Mouse (Mus musculus): ENCODE data around the gene Ralgps2. TPM values are rescaled to one million over a fixed set of nuclear protein-coding genes. Genes with fewer than 3 reads are reported as not detected.

Ralgps2 gene
- polyA plus RNA-seq, 1 experiment from 2014 or later: 41.3 TPM

- ATAC-seq (ENCODE audit: low FRiP score, low TSS enrichment) (no peak), DNase-seq (ENCODE audit: low spot score) (no peak)
- no peak overlapping the region for H3K9ac ChIP-seq (ENCODE audit: low read length)
- H3K4me2 ChIP-seq (replicated peaks; ENCODE audit: low read depth): no peak overlapping the region
- H3K36me3 ChIP-seq (ENCODE audit: control insufficient read depth, insufficient read depth, low read length): no peaks in the 10 kb centered on the region
- H3K9me3 ChIP-seq (ENCODE audit: control insufficient read depth, low read length): no peaks in the 10 kb centered on the region
- no peak overlapping the region for H3K4me3 ChIP-seq (ENCODE audit: low read depth, low read length)
- no peak overlapping the region for H3K27ac ChIP-seq (replicated peaks)
- WGBS: 58% methylated on average over 5 of the region's 5 CpGs
- H3K27me3 ChIP-seq (ENCODE audit: control insufficient read depth, insufficient read depth, low read length): no peaks in the 10 kb centered on the region
- H3K4me1 ChIP-seq (replicated peaks; ENCODE audit: control insufficient read depth, insufficient read depth): no peaks in the 10 kb centered on the region
- TF ChIP-seq CTCF (IDR thresholded peaks at IDR 0.05; ENCODE audit: low read depth): no peak
- no peak for TF ChIP-seq EP300 (optimal IDR thresholded peaks at IDR 0.05)
Observed at GRCm38 (mm10) chr1:156914942-156915341, 24.5 kb downstream of the Ralgps2 start.

- Histone ChIP-seq H3K4me3 (ENCODE audit: low read depth, low read length) (no peak overlapping the region), H3K9ac (ENCODE audit: low read length) (no peak overlapping the region), H3K27ac (replicated peaks) (no peak overlapping the region), H3K4me1 (replicated peaks; ENCODE audit: control insufficient read depth, insufficient read depth) (no peaks in the 10 kb centered on the region), H3K36me3 (ENCODE audit: control insufficient read depth, insufficient read depth, low read length) (no peaks in the 10 kb centered on the region), H3K27me3 (ENCODE audit: control insufficient read depth, insufficient read depth, low read length) (no peaks in the 10 kb centered on the region), H3K9me3 (ENCODE audit: control insufficient read depth, low read length) (no peaks in the 10 kb centered on the region), H3K4me2 (replicated peaks; ENCODE audit: low read depth) (no peak overlapping the region)
- DNase-seq (ENCODE audit: low spot score) (no peak), ATAC-seq (ENCODE audit: low FRiP score, low TSS enrichment) (no peak)
- no peak for TF ChIP-seq CTCF (IDR thresholded peaks at IDR 0.05; ENCODE audit: low read depth)
- TF ChIP-seq EP300 (optimal IDR thresholded peaks at IDR 0.05): no peak
- 81% methylated on average over 6 of the region's 6 CpGs for WGBS
Observed at GRCm38 (mm10) chr1:156913190-156913589, 26.2 kb downstream of the Ralgps2 start.

- 69% methylated on average over 2 of the region's 2 CpGs for WGBS
Observed at GRCm38 (mm10) chr1:156910948-156911347, 28.5 kb downstream of the Ralgps2 start.

GRCm38 (mm10) chr1:156909866-156910265 is 29.6 kb downstream of the Ralgps2 start:
- no peak for TF ChIP-seq EP300 (optimal IDR thresholded peaks at IDR 0.05)
- TF ChIP-seq CTCF (IDR thresholded peaks at IDR 0.05; ENCODE audit: low read depth): peak; percentile 57
- no peaks in the 10 kb centered on the region for H3K9me3 ChIP-seq (ENCODE audit: control insufficient read depth, low read length)
- no peak overlapping the region for H3K4me3 ChIP-seq (ENCODE audit: low read depth, low read length)
- no peak for DNase-seq (ENCODE audit: low spot score)
- ATAC-seq (ENCODE audit: low FRiP score, low TSS enrichment): no peak
- H3K27ac ChIP-seq (replicated peaks): no peak overlapping the region
- H3K9ac ChIP-seq (ENCODE audit: low read length): no peak overlapping the region
- H3K36me3 ChIP-seq (ENCODE audit: control insufficient read depth, insufficient read depth, low read length): no peaks in the 10 kb centered on the region
- no peak overlapping the region for H3K4me2 ChIP-seq (replicated peaks; ENCODE audit: low read depth)
- no peaks in the 10 kb centered on the region for H3K4me1 ChIP-seq (replicated peaks; ENCODE audit: control insufficient read depth, insufficient read depth)
- no peaks in the 10 kb centered on the region for H3K27me3 ChIP-seq (ENCODE audit: control insufficient read depth, insufficient read depth, low read length)

More at GRCm38 (mm10) chr1:156910948-156911347, 28.5 kb downstream of the Ralgps2 start:
- no peak overlapping the region for H3K4me2 ChIP-seq (replicated peaks; ENCODE audit: low read depth)
- no peak overlapping the region for H3K9ac ChIP-seq (ENCODE audit: low read length)
- no peak for DNase-seq (ENCODE audit: low spot score)
- no peaks in the 10 kb centered on the region for H3K27me3 ChIP-seq (ENCODE audit: control insufficient read depth, insufficient read depth, low read length)
- no peaks in the 10 kb centered on the region for H3K9me3 ChIP-seq (ENCODE audit: control insufficient read depth, low read length)
- ATAC-seq (ENCODE audit: low FRiP score, low TSS enrichment): no peak
- no peaks in the 10 kb centered on the region for H3K4me1 ChIP-seq (replicated peaks; ENCODE audit: control insufficient read depth, insufficient read depth)
- TF ChIP-seq EP300 (optimal IDR thresholded peaks at IDR 0.05): no peak
- no peak for TF ChIP-seq CTCF (IDR thresholded peaks at IDR 0.05; ENCODE audit: low read depth)
- H3K36me3 ChIP-seq (ENCODE audit: control insufficient read depth, insufficient read depth, low read length): no peaks in the 10 kb centered on the region
- H3K27ac ChIP-seq (replicated peaks): no peak overlapping the region
- H3K4me3 ChIP-seq (ENCODE audit: low read depth, low read length): no peak overlapping the region

GRCm38 (mm10) chr1:156909265-156909664 is 30.2 kb downstream of the Ralgps2 start:
- no peak for DNase-seq (ENCODE audit: low spot score)
- Histone ChIP-seq H3K4me3 (ENCODE audit: low read depth, low read length) (no peak overlapping the region), H3K27ac (replicated peaks) (no peak overlapping the region), H3K27me3 (ENCODE audit: control insufficient read depth, insufficient read depth, low read length) (no peaks in the 10 kb centered on the region), H3K36me3 (ENCODE audit: control insufficient read depth, insufficient read depth, low read length) (no peaks in the 10 kb centered on the region), H3K4me1 (replicated peaks; ENCODE audit: control insufficient read depth, insufficient read depth) (no peaks in the 10 kb centered on the region), H3K4me2 (replicated peaks; ENCODE audit: low read depth) (no peak overlapping the region), H3K9ac (ENCODE audit: low read length) (no peak overlapping the region), H3K9me3 (ENCODE audit: control insufficient read depth, low read length) (no peaks in the 10 kb centered on the region)
- no peak for ATAC-seq (ENCODE audit: low FRiP score, low TSS enrichment)
- WGBS: 83% methylated on average over 4 of the region's 4 CpGs
- TF ChIP-seq EP300 (optimal IDR thresholded peaks at IDR 0.05) (no peak), CTCF (IDR thresholded peaks at IDR 0.05; ENCODE audit: low read depth) (no peak)

GRCm38 (mm10) chr1:156905660-156906059 is 33.8 kb downstream of the Ralgps2 start:
- DNase-seq (ENCODE audit: low spot score) (no peak), ATAC-seq (ENCODE audit: low FRiP score, low TSS enrichment) (no peak)
- Histone ChIP-seq H3K36me3 (ENCODE audit: control insufficient read depth, insufficient read depth, low read length) (no peaks in the 10 kb centered on the region), H3K27me3 (ENCODE audit: control insufficient read depth, insufficient read depth, low read length) (no peaks in the 10 kb centered on the region), H3K4me3 (ENCODE audit: low read depth, low read length) (no peak overlapping the region), H3K4me2 (replicated peaks; ENCODE audit: low read depth) (no peak overlapping the region), H3K9ac (ENCODE audit: low read length) (no peak overlapping the region), H3K9me3 (ENCODE audit: control insufficient read depth, low read length) (no peaks in the 10 kb centered on the region), H3K4me1 (replicated peaks; ENCODE audit: control insufficient read depth, insufficient read depth) (no peaks in the 10 kb centered on the region), H3K27ac (replicated peaks) (no peak overlapping the region)
- TF ChIP-seq EP300 (optimal IDR thresholded peaks at IDR 0.05) (no peak), CTCF (IDR thresholded peaks at IDR 0.05; ENCODE audit: low read depth) (no peak)
- 61% methylated on average over 2 of the region's 2 CpGs for WGBS
